Mouse (Mus musculus): ENCODE data around the gene Rnf115. TPM values are rescaled to one million over a fixed set of nuclear protein-coding genes. Genes with fewer than 3 reads are reported as not detected.

Gene Rnf115
- polyA plus RNA-seq, 1 experiment from 2014 or later = 37.9 TPM

DNA sequence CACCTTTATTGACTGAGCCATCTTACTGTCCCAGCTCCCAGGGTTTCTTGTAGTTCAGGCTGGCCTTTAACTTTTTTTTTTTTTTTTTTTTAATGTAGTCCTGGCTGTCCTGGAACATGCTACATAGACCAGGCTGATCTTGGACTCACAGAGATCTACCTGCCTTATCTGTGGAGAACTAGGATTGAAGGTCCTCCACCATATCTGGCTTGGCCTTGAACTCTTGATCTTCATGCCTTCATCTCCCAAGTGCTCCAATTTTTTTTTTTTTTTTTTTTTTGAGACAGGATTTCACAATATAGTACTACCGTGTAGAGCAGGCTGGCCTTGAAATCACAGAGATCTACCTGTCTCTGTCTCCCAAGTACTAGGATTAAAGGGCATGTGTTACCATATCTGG lies 33.9 kb upstream of the Rnf115 start:
- Histone ChIP-seq H3K4me1 (peaks cover 15% of the 10 kb centered on the region), H3K9ac (no peak overlapping the region), H3K36me3 (no peaks in the 10 kb centered on the region), H3K9me3 (no peaks in the 10 kb centered on the region), H3K4me3 (no peak overlapping the region), H3K27ac (no peak overlapping the region; the same call in 1 of the 2 replicates), H3K27me3 (no peaks in the 10 kb centered on the region), H3K4me2 (no peak overlapping the region)
- 69% methylated on average over 1 of the region's 1 CpGs for WGBS
- ATAC-seq (ENCODE audit: insufficient number of reproducible peaks, low FRiP score, low TSS enrichment, low read depth) = no peak

DNA sequence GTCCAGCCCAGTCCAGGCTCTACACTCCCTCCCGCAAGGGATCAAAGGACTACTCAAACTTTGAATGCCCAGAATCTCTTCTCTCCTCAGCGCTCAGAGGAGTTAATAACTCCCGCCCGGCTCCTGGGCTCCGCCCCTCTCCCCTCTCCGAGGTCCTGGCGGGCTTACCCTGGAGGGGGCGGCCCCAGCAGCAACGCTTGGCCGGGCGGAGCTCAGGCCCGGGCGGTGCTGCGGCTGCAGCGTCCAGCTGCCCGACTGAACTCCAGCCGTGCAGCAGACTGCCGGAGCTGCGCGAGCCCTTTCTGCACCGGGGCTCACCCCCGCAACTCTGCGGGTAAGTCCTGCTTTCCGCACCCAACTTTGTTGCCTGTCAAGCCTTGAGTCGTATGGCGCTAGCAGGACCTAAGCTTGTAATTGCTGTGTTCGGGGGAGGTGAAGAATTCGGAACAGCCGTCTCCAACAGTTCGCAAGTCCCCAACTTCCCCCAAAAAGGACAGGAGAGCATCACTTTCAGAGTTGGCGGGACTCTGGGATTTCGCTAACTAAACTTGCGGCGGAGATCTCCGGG lies 31.2 kb upstream of the Rnf115 start, which contains the start of gene Pias3:
Gene Pias3 (plus strand): TSS at position 187 of the 568 bp plus-strand sequence.
- Histone ChIP-seq H3K27me3 (no peaks in the 10 kb centered on the region), H3K9me3 (no peaks in the 10 kb centered on the region), H3K36me3 (peaks cover 20% of the 10 kb centered on the region), H3K4me1 (peaks cover 22% of the 10 kb centered on the region), H3K4me2 (peak within 1 kb of the TSS; percentile 80), H3K27ac (peak within 1 kb of the TSS; percentile 96), H3K9ac (peak within 1 kb of the TSS; percentile 79), H3K4me3 (peak within 1 kb of the TSS; percentile 89)
- ATAC-seq (ENCODE audit: insufficient number of reproducible peaks, low FRiP score, low TSS enrichment, low read depth) = peak; percentile 83
- WGBS = under 1% methylated on average over 35 of the region's 35 CpGs

DNA sequence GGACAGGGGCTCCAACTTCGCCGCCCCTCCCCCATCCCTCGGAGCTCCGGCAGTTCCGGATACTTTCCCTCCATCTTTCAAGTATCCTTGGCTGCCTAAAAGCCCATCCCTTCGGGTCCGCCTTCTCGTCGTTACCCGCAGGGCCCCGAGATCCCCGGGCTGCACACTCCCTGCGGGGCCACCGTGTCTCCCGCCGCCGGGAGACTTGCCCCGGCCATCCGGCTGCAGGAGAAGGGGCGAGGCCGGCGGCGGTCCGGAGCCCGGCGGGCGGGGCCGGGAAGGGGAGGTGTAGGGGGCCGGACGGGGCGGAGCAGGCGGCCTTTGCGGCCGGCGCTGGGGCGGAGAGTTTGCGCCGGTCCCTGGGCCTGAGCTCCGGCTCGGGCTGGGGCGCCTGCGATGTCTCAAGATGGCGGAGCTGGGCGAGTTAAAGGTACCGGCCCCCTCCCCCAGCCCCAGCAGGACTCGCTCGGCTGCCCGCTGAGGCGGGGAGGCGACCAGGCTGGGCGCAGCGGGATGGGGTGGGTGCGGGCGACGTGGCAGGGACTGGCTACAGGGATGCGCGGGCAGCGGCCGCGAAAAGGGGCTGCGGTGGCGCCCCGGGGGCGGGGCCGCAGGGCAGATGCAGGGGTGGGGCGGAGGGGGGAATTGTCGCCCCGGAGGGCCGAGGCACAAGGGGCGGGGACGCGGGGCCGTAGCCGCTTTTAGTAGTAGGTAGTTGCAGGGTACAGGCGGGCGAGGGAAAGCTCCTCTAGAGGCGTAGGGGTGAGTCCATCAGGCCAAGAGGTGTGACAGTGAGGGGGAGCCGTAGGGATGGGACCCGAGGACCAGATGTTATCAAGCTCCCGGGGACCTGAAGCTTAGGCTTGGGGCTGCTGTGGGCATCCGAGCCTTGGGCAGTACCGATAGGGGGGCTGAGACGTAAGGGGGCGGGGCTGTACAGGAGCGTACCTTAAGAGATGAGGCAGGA lies 30.4 kb upstream of the Rnf115 start:
- WGBS = 1% methylated on average over 73 of the region's 85 CpGs
- Histone ChIP-seq H3K9ac (peak overlapping the region; percentile 79), H3K4me2 (peak overlapping the region; percentile 80), H3K4me3 (peak overlapping the region; percentile 89), H3K27me3 (no peaks in the 10 kb centered on the region), H3K36me3 (peaks cover 28% of the 10 kb centered on the region), H3K9me3 (no peaks in the 10 kb centered on the region), H3K4me1 (peaks cover 22% of the 10 kb centered on the region), H3K27ac (peak overlapping the region; percentile 96)
- peak; percentile 89 for ATAC-seq (ENCODE audit: insufficient number of reproducible peaks, low FRiP score, low TSS enrichment, low read depth)

DNA sequence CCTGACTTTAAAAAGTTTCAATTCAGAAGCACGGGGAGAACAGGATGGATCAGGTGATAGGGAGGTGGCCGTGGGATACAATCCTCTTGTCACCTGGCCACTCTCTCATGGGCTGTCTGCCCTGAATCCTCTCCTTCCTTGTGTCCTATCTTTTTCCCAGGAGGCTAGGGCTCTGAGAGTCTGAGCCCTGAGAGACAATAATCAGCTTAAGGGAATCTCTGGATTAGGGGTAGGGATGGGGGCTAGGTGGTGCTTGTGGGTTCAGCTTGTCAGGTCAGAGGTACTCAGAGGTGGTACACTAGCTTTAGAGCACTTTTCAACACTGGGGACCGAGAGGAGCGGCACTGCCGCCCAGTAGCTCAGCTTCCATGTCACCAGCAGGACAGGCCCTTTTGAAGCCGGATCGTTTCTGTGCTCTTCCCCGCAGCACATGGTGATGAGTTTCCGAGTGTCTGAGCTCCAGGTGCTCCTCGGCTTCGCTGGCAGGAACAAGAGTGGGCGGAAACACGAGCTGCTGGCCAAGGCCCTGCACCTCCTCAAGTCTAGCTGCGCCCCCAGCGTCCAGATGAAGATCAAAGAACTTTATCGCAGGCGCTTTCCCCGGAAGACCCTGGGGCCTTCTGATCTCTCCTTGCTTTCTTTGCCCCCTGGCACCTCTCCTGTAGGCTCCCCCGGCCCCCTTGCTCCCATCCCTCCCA lies 28.3 kb upstream of the Rnf115 start:
- no peaks in the 10 kb centered on the region for H3K27me3 ChIP-seq
- peaks cover 22% of the 10 kb centered on the region for H3K4me1 ChIP-seq
- WGBS = 34% methylated on average over 19 of the region's 19 CpGs
- ATAC-seq (ENCODE audit: insufficient number of reproducible peaks, low FRiP score, low TSS enrichment, low read depth) = no peak
- H3K9me3 ChIP-seq = no peaks in the 10 kb centered on the region
- H3K36me3 ChIP-seq = peaks cover 46% of the 10 kb centered on the region
- H3K4me2 ChIP-seq = no peak overlapping the region
- no peak overlapping the region for H3K4me3 ChIP-seq
- H3K27ac ChIP-seq = no peak overlapping the region
- no peak overlapping the region for H3K9ac ChIP-seq

DNA sequence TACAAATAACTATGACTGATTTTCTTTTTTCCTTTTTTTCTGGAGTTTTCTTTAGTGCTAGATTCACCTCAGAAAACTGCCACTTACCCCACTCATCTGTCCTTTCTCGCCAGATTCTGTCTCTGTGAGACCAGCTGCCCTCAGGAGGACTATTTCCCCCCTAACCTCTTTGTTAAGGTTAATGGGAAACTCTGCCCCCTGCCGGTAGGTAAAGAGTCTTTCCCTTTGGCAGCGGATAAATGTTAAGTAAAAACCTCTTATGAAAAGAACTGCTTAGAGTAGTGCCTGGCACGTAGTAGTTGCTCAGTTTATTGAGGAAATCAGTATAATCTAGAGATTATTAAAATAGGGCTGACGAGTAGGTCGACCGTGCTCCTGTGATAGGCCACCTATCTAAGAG lies 27.1 kb upstream of the Rnf115 start:
- Histone ChIP-seq H3K9me3 (no peaks in the 10 kb centered on the region), H3K27me3 (no peaks in the 10 kb centered on the region), H3K4me2 (no peak overlapping the region), H3K4me1 (peaks cover 22% of the 10 kb centered on the region), H3K36me3 (peaks cover 59% of the 10 kb centered on the region), H3K27ac (no peak overlapping the region), H3K4me3 (no peak overlapping the region), H3K9ac (no peak overlapping the region)
- ATAC-seq (ENCODE audit: insufficient number of reproducible peaks, low FRiP score, low TSS enrichment, low read depth) = no peak
- WGBS = 50% methylated on average over 7 of the region's 7 CpGs

- Histone ChIP-seq H3K9me3 (no peaks in the 10 kb centered on the region), H3K27ac (no peak overlapping the region), H3K36me3 (peaks cover 63% of the 10 kb centered on the region), H3K4me2 (no peak overlapping the region), H3K27me3 (no peaks in the 10 kb centered on the region), H3K4me3 (no peak overlapping the region), H3K9ac (no peak overlapping the region), H3K4me1 (peaks cover 19% of the 10 kb centered on the region)
- 86% methylated on average over 4 of the region's 4 CpGs for WGBS
- no peak for ATAC-seq (ENCODE audit: insufficient number of reproducible peaks, low FRiP score, low TSS enrichment, low read depth)
These were observed 26.5 kb upstream of the Rnf115 start for GRCm38 (mm10) chr3:96701003-96701402.

DNA sequence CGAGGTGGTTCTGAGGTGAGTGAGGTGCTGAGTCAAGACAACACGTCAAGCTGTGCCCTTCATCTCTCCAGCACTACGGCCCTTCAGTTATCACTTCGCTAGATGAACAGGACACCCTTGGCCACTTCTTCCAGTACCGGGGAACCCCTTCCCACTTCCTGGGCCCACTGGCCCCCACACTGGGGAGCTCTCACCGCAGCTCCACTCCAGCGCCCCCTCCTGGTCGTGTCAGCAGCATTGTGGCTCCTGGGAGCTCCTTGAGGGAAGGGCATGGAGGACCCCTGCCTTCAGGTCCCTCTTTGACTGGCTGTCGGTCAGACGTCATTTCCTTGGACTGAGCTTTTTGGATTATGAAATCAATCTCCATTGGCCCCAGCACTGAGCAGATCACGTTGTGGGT lies 22.7 kb upstream of the Rnf115 start:
- Histone ChIP-seq H3K4me3 (no peak overlapping the region), H3K9me3 (no peaks in the 10 kb centered on the region), H3K27ac (no peak overlapping the region), H3K36me3 (peaks cover 60% of the 10 kb centered on the region), H3K27me3 (0 out of 2 replicates have a peak, but pooled peaks cover 4% of the 10 kb centered on the region), H3K9ac (no peak overlapping the region), H3K4me1 (peaks cover 11% of the 10 kb centered on the region), H3K4me2 (no peak overlapping the region)
- ATAC-seq (ENCODE audit: insufficient number of reproducible peaks, low FRiP score, low TSS enrichment, low read depth) = no peak
- WGBS = 68% methylated on average over 11 of the region's 11 CpGs

DNA sequence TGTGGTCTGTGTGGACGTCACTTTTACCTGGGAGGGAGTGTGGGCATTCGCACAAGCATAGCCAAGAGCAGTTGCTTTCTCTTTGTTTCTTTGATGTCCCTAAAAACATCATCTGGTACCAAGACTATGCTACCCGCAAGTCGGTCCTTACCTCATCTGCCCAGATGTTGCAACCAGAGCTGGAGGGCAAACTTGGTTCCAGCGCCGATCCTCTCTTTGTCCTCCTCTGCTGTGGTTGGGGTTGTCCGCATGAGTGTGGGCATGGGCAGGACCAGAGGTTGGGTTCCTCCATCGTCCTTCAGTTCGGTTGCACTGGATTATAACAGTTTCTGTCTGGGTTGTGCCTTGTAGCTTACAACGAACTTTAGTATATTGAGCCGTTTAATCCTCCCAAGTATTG lies 21.2 kb upstream of the Rnf115 start:
- Histone ChIP-seq H3K27ac (no peak overlapping the region), H3K4me1 (peaks cover 11% of the 10 kb centered on the region), H3K4me2 (no peak overlapping the region), H3K4me3 (no peak overlapping the region), H3K36me3 (peaks cover 59% of the 10 kb centered on the region), H3K9me3 (no peaks in the 10 kb centered on the region), H3K27me3 (0 out of 2 replicates have a peak, but pooled peaks cover 4% of the 10 kb centered on the region), H3K9ac (no peak overlapping the region)
- ATAC-seq (ENCODE audit: insufficient number of reproducible peaks, low FRiP score, low TSS enrichment, low read depth) = no peak
- 84% methylated on average over 11 of the region's 11 CpGs for WGBS

GRCm38 (mm10) chr3:96706984-96707383 lies 20.5 kb upstream of the Rnf115 start:
- Histone ChIP-seq H3K4me3 (no peak overlapping the region), H3K36me3 (peaks cover 59% of the 10 kb centered on the region), H3K27me3 (0 out of 2 replicates have a peak, but pooled peaks cover 4% of the 10 kb centered on the region)

GRCm38 (mm10) chr3:96707903-96708683 lies 19.4 kb upstream of the Rnf115 start, which contains the start of gene Nudt17:
Nudt17 (minus strand) TSS chr3:96708562.
- peaks cover 61% of the 10 kb centered on the region for H3K36me3 ChIP-seq
- H3K4me3 ChIP-seq = peak within 1 kb of the TSS; percentile 53
- ATAC-seq (ENCODE audit: insufficient number of reproducible peaks, low FRiP score, low TSS enrichment, low read depth) = peak; percentile 68
- H3K27ac ChIP-seq = no peak within 1 kb of the TSS
- H3K27me3 ChIP-seq = 0 out of 2 replicates have a peak, but pooled peaks cover 4% of the 10 kb centered on the region
- peaks cover 11% of the 10 kb centered on the region for H3K4me1 ChIP-seq
- H3K9ac ChIP-seq = peak within 1 kb of the TSS; percentile 48; the same call in 1 of the 2 replicates
- WGBS = 5% methylated on average over 41 of the region's 42 CpGs
- H3K9me3 ChIP-seq = no peaks in the 10 kb centered on the region
- H3K4me2 ChIP-seq = peak within 1 kb of the TSS; percentile 97

More at GRCm38 (mm10) chr3:96706984-96707383, 20.5 kb upstream of the Rnf115 start:
- WGBS = 59% methylated on average over 7 of the region's 7 CpGs
- ATAC-seq (ENCODE audit: insufficient number of reproducible peaks, low FRiP score, low TSS enrichment, low read depth) = no peak
- Histone ChIP-seq H3K4me2 (no peak overlapping the region), H3K9ac (no peak overlapping the region), H3K9me3 (no peaks in the 10 kb centered on the region), H3K4me1 (peaks cover 11% of the 10 kb centered on the region), H3K27ac (no peak overlapping the region)

- H3K9ac ChIP-seq = no peak overlapping the region
- H3K9me3 ChIP-seq = no peaks in the 10 kb centered on the region
- 62% methylated on average over 2 of the region's 2 CpGs for WGBS
- H3K4me3 ChIP-seq = no peak overlapping the region
- peaks cover 61% of the 10 kb centered on the region for H3K36me3 ChIP-seq
- no peak overlapping the region for H3K27ac ChIP-seq
- 0 out of 2 replicates have a peak overlapping the region, but pooled peaks have one; percentile 97 for H3K4me2 ChIP-seq
- ATAC-seq (ENCODE audit: insufficient number of reproducible peaks, low FRiP score, low TSS enrichment, low read depth) = no peak
- peaks cover 11% of the 10 kb centered on the region for H3K4me1 ChIP-seq
- 0 out of 2 replicates have a peak, but pooled peaks cover 4% of the 10 kb centered on the region for H3K27me3 ChIP-seq
These were observed 18.8 kb upstream of the Rnf115 start for GRCm38 (mm10) chr3:96708684-96709064.

All from limb, embryonic 15.5 days (tissue).